Mouse (Mus musculus): ENCODE results near the gene Specc1l. TPM values are rescaled to one million over a fixed set of nuclear protein-coding genes. Genes with fewer than 3 reads are reported as not detected.

Gene Specc1l
- polyA plus RNA-seq, 1 experiment from 2014 or later: 24.1 TPM

DNA sequence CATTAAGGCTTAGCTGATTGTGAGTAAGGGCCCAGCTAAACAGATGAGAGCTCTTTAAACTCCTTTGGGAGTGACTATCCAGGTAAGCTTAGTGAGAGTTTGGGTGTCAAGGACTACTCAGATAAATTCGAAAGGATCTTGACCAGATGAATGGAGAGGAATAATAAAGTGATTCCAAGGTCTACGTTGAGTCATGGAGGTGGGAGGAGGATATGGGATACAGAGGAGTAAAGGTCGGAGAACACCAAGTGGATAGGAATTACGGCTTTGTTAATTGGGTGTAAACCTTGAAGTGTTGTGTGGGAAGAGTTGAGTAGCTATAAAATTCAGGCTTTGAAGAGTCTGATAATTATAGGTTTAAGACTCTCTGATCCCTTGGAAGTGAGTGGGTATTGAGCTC lies 5.7 kb upstream of the Specc1l start:
- Histone ChIP-seq H3K4me1 (ENCODE audit: control insufficient read depth, insufficient read depth, low read length) (no peaks in the 10 kb centered on the region), H3K9me3 (replicated peaks; ENCODE audit: control insufficient read depth, low read length) (no peaks in the 10 kb centered on the region), H3K4me2 (ENCODE audit: low read depth, low read length) (no peak overlapping the region), H3K9ac (replicated peaks; ENCODE audit: low read length) (no peak overlapping the region), H3K4me3 (ENCODE audit: low read depth, low read length) (no peak overlapping the region), H3K27ac (replicated peaks; ENCODE audit: low read depth, low read length) (no peak overlapping the region), H3K36me3 (replicated peaks; ENCODE audit: control insufficient read depth, insufficient read depth, low read depth, low read length) (no peaks in the 10 kb centered on the region), H3K27me3 (ENCODE audit: control insufficient read depth, insufficient read depth, low read length) (no peaks in the 10 kb centered on the region)
- no peak for DNase-seq (ENCODE audit: low spot score)
- WGBS: 84% methylated on average over 4 of the region's 4 CpGs
- ATAC-seq (replicated peaks; ENCODE audit: insufficient number of reproducible peaks, low FRiP score, low TSS enrichment, low read depth): no peak

DNA sequence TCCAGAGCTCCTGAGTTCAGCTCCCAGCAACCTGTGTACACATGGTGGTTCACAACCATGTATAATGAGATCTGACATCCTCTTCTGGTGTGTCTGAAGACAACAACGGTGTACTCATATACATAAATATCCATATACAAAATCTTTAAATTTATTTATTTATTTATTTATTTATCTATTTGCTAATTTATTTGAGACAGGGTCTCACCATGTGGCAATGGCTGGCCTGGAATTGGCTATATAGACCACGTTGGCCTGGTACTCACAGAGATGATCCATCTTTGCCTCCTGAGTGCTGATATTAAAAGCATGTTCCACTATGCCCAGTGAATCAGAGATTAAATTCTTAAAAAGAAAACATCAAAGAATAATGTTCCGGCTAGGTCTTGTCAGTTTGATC lies 1.0 kb upstream of the Specc1l start:
- H3K9ac ChIP-seq (replicated peaks; ENCODE audit: low read length): no peak overlapping the region
- H3K36me3 ChIP-seq (replicated peaks; ENCODE audit: control insufficient read depth, insufficient read depth, low read depth, low read length): no peaks in the 10 kb centered on the region
- WGBS: 89% methylated on average over 3 of the region's 3 CpGs
- H3K9me3 ChIP-seq (replicated peaks; ENCODE audit: control insufficient read depth, low read length): no peaks in the 10 kb centered on the region
- no peaks in the 10 kb centered on the region for H3K27me3 ChIP-seq (ENCODE audit: control insufficient read depth, insufficient read depth, low read length)
- no peak overlapping the region for H3K4me3 ChIP-seq (ENCODE audit: low read depth, low read length)
- no peaks in the 10 kb centered on the region for H3K4me1 ChIP-seq (ENCODE audit: control insufficient read depth, insufficient read depth, low read length)
- no peak for DNase-seq (ENCODE audit: low spot score)
- H3K4me2 ChIP-seq (ENCODE audit: low read depth, low read length): no peak overlapping the region
- no peak overlapping the region for H3K27ac ChIP-seq (replicated peaks; ENCODE audit: low read depth, low read length)
- no peak for ATAC-seq (replicated peaks; ENCODE audit: insufficient number of reproducible peaks, low FRiP score, low TSS enrichment, low read depth)

DNA sequence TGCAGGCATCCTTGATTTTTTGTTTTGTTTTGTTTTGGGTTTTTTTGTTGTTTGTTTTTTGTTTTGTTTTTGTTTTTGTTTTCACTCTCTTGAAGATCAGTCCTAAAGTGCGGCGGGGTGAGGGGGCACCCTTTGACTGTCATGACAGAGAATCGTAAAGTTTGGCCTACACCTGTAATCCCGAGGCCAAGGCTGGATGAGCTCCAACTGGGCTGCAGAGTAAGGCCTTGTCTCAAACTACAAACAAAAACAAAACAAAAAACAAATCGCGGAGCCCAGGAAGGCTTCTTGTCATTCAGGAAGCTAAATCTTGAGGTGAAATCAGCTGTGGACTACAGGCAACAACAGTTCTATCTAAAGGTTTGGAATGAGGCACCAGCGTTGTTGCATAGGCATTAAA lies 1.1 kb downstream of the Specc1l start:
- ATAC-seq (replicated peaks; ENCODE audit: insufficient number of reproducible peaks, low FRiP score, low TSS enrichment, low read depth): no peak
- no peaks in the 10 kb centered on the region for H3K27me3 ChIP-seq (ENCODE audit: control insufficient read depth, insufficient read depth, low read length)
- H3K4me3 ChIP-seq (ENCODE audit: low read depth, low read length): peak overlapping the region; percentile 77
- peak overlapping the region; percentile 69 for H3K4me2 ChIP-seq (ENCODE audit: low read depth, low read length)
- no peak for DNase-seq (ENCODE audit: low spot score)
- H3K9ac ChIP-seq (replicated peaks; ENCODE audit: low read length): peak overlapping the region; percentile 91
- WGBS: 62% methylated on average over 7 of the region's 7 CpGs
- H3K27ac ChIP-seq (replicated peaks; ENCODE audit: low read depth, low read length): no peak overlapping the region
- no peaks in the 10 kb centered on the region for H3K4me1 ChIP-seq (ENCODE audit: control insufficient read depth, insufficient read depth, low read length)
- H3K9me3 ChIP-seq (replicated peaks; ENCODE audit: control insufficient read depth, low read length): no peaks in the 10 kb centered on the region
- H3K36me3 ChIP-seq (replicated peaks; ENCODE audit: control insufficient read depth, insufficient read depth, low read depth, low read length): no peaks in the 10 kb centered on the region

DNA sequence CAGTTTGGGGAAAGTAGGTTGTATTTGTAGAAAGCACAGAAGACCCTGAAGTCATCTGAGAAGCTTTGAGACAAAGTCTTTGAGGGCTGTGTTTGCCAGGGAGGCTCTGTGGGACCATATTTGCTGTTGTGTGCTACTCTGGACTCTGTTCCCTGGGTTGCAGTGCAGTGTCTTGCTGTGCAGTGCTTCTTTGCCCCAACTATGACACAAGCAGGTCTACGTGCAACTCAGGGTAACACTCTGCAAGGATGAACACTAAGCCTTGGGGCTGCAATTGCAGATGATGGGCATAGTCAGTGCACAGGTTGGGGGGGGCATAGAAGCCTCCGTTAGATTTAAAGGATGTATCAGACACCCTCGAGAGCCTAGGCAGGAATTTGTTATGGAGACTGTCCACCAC lies 8.8 kb downstream of the Specc1l start:
- no peak overlapping the region for H3K9ac ChIP-seq (replicated peaks; ENCODE audit: low read length)
- H3K36me3 ChIP-seq (replicated peaks; ENCODE audit: control insufficient read depth, insufficient read depth, low read depth, low read length): no peaks in the 10 kb centered on the region
- no peaks in the 10 kb centered on the region for H3K4me1 ChIP-seq (ENCODE audit: control insufficient read depth, insufficient read depth, low read length)
- H3K9me3 ChIP-seq (replicated peaks; ENCODE audit: control insufficient read depth, low read length): no peaks in the 10 kb centered on the region
- H3K27ac ChIP-seq (replicated peaks; ENCODE audit: low read depth, low read length): no peak overlapping the region
- ATAC-seq (replicated peaks; ENCODE audit: insufficient number of reproducible peaks, low FRiP score, low TSS enrichment, low read depth) (no peak), DNase-seq (ENCODE audit: low spot score) (no peak)
- no peak overlapping the region for H3K4me2 ChIP-seq (ENCODE audit: low read depth, low read length)
- H3K4me3 ChIP-seq (ENCODE audit: low read depth, low read length): no peak overlapping the region
- 86% methylated on average over 3 of the region's 3 CpGs for WGBS
- H3K27me3 ChIP-seq (ENCODE audit: control insufficient read depth, insufficient read depth, low read length): no peaks in the 10 kb centered on the region

DNA sequence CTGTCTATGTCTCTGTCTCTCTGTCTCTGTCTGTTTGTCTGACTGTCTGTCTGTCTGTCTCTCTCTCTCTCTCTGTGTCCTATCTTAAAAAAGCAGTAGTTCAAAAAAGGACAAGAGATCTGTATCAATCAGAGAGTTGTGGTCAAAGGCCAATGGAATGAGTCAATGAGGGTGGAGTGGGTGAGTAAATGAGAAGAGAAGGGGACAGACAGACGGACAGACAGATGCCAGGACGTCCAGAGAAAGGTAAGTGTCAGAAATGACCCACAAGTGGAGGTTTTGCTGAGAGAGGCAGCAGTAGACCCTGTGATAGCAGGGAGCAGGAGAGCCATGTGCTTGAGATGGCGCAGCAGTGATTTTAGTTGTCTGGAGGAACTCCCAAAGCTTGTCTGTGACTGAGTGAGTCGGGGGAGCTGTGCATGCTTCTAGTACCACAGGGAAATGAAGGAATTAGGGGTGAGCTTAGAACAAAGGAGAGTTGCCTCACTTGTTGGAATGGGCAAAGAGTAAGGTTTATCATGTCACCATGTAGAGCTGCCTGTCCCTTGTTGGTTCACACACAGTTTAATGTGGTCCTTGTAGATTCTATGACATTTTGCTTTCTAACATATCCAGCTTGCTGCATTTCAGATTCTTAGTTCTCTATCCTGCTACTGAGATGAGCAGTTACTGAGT lies 10.2 kb downstream of the Specc1l start:
- DNase-seq (ENCODE audit: low spot score): no peak
- Histone ChIP-seq H3K4me3 (ENCODE audit: low read depth, low read length) (no peak overlapping the region), H3K27ac (replicated peaks; ENCODE audit: low read depth, low read length) (no peak overlapping the region), H3K9ac (replicated peaks; ENCODE audit: low read length) (no peak overlapping the region), H3K4me2 (ENCODE audit: low read depth, low read length) (no peak overlapping the region), H3K36me3 (replicated peaks; ENCODE audit: control insufficient read depth, insufficient read depth, low read depth, low read length) (no peaks in the 10 kb centered on the region), H3K4me1 (ENCODE audit: control insufficient read depth, insufficient read depth, low read length) (no peaks in the 10 kb centered on the region), H3K27me3 (ENCODE audit: control insufficient read depth, insufficient read depth, low read length) (no peaks in the 10 kb centered on the region), H3K9me3 (replicated peaks; ENCODE audit: control insufficient read depth, low read length) (no peaks in the 10 kb centered on the region)
- ATAC-seq (replicated peaks; ENCODE audit: insufficient number of reproducible peaks, low FRiP score, low TSS enrichment, low read depth): no peak
- 76% methylated on average over 4 of the region's 4 CpGs for WGBS

DNA sequence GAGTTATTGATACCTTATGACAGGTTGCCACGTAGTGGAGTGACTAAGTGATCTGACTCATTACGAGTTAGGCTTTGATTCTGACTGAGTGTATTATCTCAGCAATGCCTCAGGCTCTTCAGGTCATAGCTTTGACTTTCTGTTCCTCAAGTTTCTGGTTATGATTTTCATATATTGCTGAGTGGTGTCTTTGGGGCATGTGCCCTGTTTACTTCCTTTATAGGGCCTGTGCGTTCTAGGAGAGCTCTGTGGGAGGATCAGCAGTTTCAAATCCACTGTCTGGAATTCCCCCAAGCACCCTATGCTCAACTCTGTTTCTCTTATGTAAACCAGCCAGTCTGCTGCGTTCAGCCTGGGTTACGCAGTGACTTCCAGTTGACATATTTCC lies 10.7 kb downstream of the Specc1l start:
- H3K27ac ChIP-seq (replicated peaks; ENCODE audit: low read depth, low read length): no peak overlapping the region

DNA sequence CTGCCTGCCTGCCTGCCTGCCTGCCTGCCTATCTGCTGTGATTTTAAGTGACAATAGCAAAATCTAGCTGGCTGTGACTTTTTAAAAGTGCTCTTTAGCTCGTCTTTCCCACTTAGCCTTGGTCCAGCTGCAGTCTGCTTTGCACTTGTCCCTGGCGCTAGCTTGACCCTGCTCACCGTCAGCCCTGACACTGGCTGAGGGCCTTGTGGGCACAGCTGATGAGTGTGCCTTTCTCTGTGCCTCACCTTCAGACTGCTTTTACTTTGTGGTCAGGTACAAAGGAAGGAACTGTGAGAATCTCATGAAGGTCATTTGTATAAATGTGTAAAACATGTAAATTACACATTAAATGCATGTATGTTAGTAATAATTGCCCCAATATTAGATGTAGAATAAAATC lies 12.3 kb downstream of the Specc1l start:
- WGBS: 73% methylated on average over 3 of the region's 3 CpGs
- ATAC-seq (replicated peaks; ENCODE audit: insufficient number of reproducible peaks, low FRiP score, low TSS enrichment, low read depth): no peak
- Histone ChIP-seq H3K27ac (replicated peaks; ENCODE audit: low read depth, low read length) (no peak overlapping the region), H3K27me3 (ENCODE audit: control insufficient read depth, insufficient read depth, low read length) (no peaks in the 10 kb centered on the region), H3K4me1 (ENCODE audit: control insufficient read depth, insufficient read depth, low read length) (no peaks in the 10 kb centered on the region), H3K9me3 (replicated peaks; ENCODE audit: control insufficient read depth, low read length) (no peaks in the 10 kb centered on the region), H3K4me3 (ENCODE audit: low read depth, low read length) (no peak overlapping the region), H3K4me2 (ENCODE audit: low read depth, low read length) (no peak overlapping the region), H3K9ac (replicated peaks; ENCODE audit: low read length) (no peak overlapping the region), H3K36me3 (replicated peaks; ENCODE audit: control insufficient read depth, insufficient read depth, low read depth, low read length) (no peaks in the 10 kb centered on the region)
- DNase-seq (ENCODE audit: low spot score): no peak

More for the DNA sequence above, 10.7 kb downstream of the Specc1l start:
- ATAC-seq (replicated peaks; ENCODE audit: insufficient number of reproducible peaks, low FRiP score, low TSS enrichment, low read depth): no peak
- Histone ChIP-seq H3K27me3 (ENCODE audit: control insufficient read depth, insufficient read depth, low read length) (no peaks in the 10 kb centered on the region), H3K4me2 (ENCODE audit: low read depth, low read length) (no peak overlapping the region), H3K4me3 (ENCODE audit: low read depth, low read length) (no peak overlapping the region), H3K9me3 (replicated peaks; ENCODE audit: control insufficient read depth, low read length) (no peaks in the 10 kb centered on the region), H3K9ac (replicated peaks; ENCODE audit: low read length) (no peak overlapping the region), H3K36me3 (replicated peaks; ENCODE audit: control insufficient read depth, insufficient read depth, low read depth, low read length) (no peaks in the 10 kb centered on the region), H3K4me1 (ENCODE audit: control insufficient read depth, insufficient read depth, low read length) (no peaks in the 10 kb centered on the region)
- DNase-seq (ENCODE audit: low spot score): no peak
- WGBS: 67% methylated on average over 5 of the region's 5 CpGs

DNA sequence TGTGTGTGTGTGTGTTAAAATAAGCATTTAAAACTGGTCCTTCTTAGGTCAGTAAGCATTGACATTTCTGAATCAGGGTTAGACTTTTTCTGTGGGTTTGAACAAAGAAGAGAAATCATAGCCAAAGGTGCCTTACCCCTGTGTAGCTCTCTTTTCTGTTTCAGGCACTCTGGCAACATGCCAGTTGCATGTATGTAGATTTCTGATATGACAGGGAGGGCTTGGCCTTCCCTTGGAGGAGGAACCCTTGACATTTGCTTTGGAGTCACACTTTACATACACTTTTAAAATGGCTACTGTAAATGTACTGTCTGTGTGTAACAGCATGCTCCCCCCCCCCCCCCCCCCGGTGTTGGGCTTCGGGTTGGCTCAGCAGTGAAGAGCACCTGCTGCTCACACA lies 12.8 kb downstream of the Specc1l start:
- WGBS: no CpG with 5 or more reads among the region's 2 CpGs
- DNase-seq (ENCODE audit: low spot score) (no peak), ATAC-seq (replicated peaks; ENCODE audit: insufficient number of reproducible peaks, low FRiP score, low TSS enrichment, low read depth) (no peak)
- no peaks in the 10 kb centered on the region for H3K4me1 ChIP-seq (ENCODE audit: control insufficient read depth, insufficient read depth, low read length)
- H3K27me3 ChIP-seq (ENCODE audit: control insufficient read depth, insufficient read depth, low read length): no peaks in the 10 kb centered on the region
- H3K9me3 ChIP-seq (replicated peaks; ENCODE audit: control insufficient read depth, low read length): no peaks in the 10 kb centered on the region
- H3K27ac ChIP-seq (replicated peaks; ENCODE audit: low read depth, low read length): no peak overlapping the region
- H3K4me3 ChIP-seq (ENCODE audit: low read depth, low read length): no peak overlapping the region
- no peak overlapping the region for H3K9ac ChIP-seq (replicated peaks; ENCODE audit: low read length)
- H3K4me2 ChIP-seq (ENCODE audit: low read depth, low read length): no peak overlapping the region
- no peaks in the 10 kb centered on the region for H3K36me3 ChIP-seq (replicated peaks; ENCODE audit: control insufficient read depth, insufficient read depth, low read depth, low read length)
